Mouse (Mus musculus) E14TG2a.4 (cell line): Measurements from ENCODE around the gene Gtsf1l.

Experiments
- H3K27me3 ChIP-seq: 2 replicates; pipeline ENCODE4 v1.6.1; 2014; ENCODE audit warnings: low read length, control low read depth; ENCODE audit not compliant: insufficient read depth
- H3K36me3 ChIP-seq: 2 replicates; pipeline ENCODE4 v1.6.1; 2014; ENCODE audit warnings: low read length, control low read depth; ENCODE audit not compliant: insufficient read depth
- H3K4me1 ChIP-seq: replicated peaks from 2 replicates; pipeline ENCODE4 v1.6.1; 2014; ENCODE audit warnings: low read depth, low read length, control low read depth
- H3K4me3 ChIP-seq: replicated peaks from 2 replicates; pipeline ENCODE4 v1.5.1; 2014; ENCODE audit warnings: mild to moderate bottlenecking, low read length
- H3K9me3 ChIP-seq: 2 replicates; pipeline ENCODE4 v1.6.1; 2014; ENCODE audit warnings: low read length, control low read depth
- CTCF ChIP-seq: conservative IDR thresholded peaks from 2 replicates; pipeline ENCODE4 v1.5.1; 2014; ENCODE audit warnings: low read length
- NANOG ChIP-seq: IDR thresholded peaks from 2 replicates; pipeline ENCODE4 v1.6.1; 2014; ENCODE audit warnings: borderline replicate concordance, low read length, mixed read lengths
- POU5F1 ChIP-seq: IDR thresholded peaks from 2 replicates; pipeline ENCODE4 v1.6.1; 2014; ENCODE audit warnings: low read length, borderline replicate concordance

Gene Gtsf1l

DNA sequence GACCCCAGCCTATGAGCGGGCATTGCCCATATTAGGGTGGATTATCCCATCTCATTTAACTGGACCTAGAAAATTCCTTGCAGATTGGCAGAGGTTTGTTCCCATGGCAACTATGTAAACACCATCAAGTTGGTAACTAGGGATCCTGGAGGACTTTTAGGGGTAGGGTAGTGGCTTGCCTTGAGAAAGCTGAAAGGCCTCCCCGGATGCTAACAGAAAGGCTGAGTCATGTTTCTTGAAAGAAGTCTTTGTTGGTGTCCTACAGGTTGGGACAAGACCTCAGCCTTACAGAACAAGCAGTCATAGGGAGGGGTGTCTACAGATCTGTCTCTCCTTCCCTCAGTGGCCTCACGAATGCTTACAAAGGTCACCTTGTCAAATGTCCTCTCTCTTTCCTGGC, 12.4 kb downstream of the Gtsf1l start:
- H3K27me3 ChIP-seq = no peaks in the 10 kb centered on the region
- H3K9me3 ChIP-seq = peaks cover 17% of the 10 kb centered on the region; the same call in 1 of the 2 replicates
- peak overlapping the region; percentile 35; the same call in 1 of the 2 replicates for H3K4me3 ChIP-seq
- TF ChIP-seq CTCF = no peak
- TF ChIP-seq POU5F1 = no peak
- no peak for TF ChIP-seq NANOG
- peaks cover 99% of the 10 kb centered on the region for H3K36me3 ChIP-seq
- H3K4me1 ChIP-seq = peaks cover 92% of the 10 kb centered on the region

DNA sequence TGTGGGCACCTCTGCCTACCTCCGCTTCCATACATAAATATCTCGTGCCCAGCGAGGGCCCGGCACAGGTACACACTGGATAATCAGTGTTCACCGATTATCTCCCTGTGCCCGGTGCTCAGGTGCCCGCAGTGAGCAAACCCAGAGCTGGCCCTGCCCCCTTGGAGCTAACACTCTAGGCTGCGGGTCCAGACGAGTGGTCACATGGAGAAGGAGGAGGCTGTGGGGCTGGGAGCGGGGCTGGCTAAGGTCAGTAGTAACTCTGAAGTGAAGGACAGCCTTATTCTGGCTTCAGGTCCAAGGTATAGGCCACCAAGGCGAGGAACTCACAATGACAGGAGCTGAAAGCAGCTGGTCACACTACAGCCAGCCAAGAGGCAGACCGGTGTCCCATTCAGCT, 12.8 kb downstream of the Gtsf1l start:
- Histone ChIP-seq H3K9me3 (peaks cover 17% of the 10 kb centered on the region; the same call in 1 of the 2 replicates), H3K27me3 (no peaks in the 10 kb centered on the region), H3K4me3 (peak overlapping the region; percentile 35; the same call in 1 of the 2 replicates), H3K4me1 (peaks cover 94% of the 10 kb centered on the region), H3K36me3 (peaks cover 100% of the 10 kb centered on the region)
- TF ChIP-seq POU5F1 (no peak), CTCF (no peak), NANOG (no peak)

DNA sequence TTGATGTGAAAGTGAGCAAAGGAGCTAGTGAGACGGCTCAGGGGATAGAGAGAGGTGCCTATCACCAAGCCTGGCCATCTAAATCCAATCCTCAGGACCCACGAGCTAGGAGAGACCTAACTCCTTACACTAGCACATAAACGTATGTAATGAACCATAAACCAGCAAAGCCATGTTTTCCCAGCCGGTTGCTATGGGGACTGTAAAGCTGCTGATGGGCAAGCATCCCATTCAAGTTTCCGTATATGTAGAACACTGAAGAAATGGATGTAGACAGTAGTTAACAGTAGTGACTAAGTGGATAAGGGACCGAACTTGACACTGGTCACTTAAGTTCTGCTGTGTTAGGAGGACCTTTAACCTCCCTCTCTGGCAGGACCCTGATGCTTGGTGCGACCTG, 13.6 kb downstream of the Gtsf1l start:
- Histone ChIP-seq H3K36me3 (peaks cover 100% of the 10 kb centered on the region), H3K9me3 (peaks cover 17% of the 10 kb centered on the region; the same call in 1 of the 2 replicates), H3K4me3 (peak overlapping the region; percentile 37), H3K27me3 (no peaks in the 10 kb centered on the region), H3K4me1 (peaks cover 92% of the 10 kb centered on the region)
- TF ChIP-seq POU5F1 = no peak
- no peak for TF ChIP-seq CTCF
- no peak for TF ChIP-seq NANOG

DNA sequence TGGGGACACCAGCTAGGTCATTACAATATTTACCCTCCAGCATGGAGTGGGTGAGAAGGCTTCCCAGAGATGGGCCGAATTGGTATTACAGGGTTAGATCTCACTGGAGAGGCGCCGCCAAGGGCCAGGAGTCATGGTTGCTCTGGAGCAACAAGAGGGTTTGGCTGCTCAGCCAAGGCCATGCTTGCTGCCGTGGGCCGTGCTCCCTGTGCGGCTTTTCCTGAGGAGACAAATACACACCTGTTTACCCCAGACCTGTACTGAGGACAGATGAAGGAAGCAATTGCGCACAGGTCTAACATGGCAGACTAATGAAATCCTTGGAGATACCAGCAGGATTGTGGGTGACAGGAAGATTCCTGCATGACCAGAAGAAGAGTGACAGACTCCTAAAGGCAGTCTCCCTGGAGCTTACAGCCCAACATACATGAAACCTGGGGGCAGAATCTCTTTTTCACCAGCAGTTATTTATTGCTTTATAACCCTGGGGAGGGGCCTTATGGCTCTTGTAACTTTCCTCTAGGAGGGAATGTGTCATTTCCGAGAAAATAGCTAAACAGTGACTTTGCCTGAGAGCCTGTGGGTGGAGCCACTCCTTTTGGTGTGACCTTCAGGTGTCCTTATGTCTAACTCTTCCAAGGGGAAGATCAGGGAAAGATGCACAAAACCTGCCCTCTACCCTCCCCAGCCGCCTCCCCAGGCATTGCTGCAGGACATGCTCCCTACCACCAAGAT, 14.5 kb downstream of the Gtsf1l start:
- H3K36me3 ChIP-seq = peaks cover 100% of the 10 kb centered on the region
- H3K4me1 ChIP-seq = peaks cover 94% of the 10 kb centered on the region
- peaks cover 17% of the 10 kb centered on the region; the same call in 1 of the 2 replicates for H3K9me3 ChIP-seq
- TF ChIP-seq POU5F1 = no peak
- TF ChIP-seq NANOG = no peak
- no peak for TF ChIP-seq CTCF
- H3K4me3 ChIP-seq = peak overlapping the region; percentile 37
- no peaks in the 10 kb centered on the region for H3K27me3 ChIP-seq

DNA sequence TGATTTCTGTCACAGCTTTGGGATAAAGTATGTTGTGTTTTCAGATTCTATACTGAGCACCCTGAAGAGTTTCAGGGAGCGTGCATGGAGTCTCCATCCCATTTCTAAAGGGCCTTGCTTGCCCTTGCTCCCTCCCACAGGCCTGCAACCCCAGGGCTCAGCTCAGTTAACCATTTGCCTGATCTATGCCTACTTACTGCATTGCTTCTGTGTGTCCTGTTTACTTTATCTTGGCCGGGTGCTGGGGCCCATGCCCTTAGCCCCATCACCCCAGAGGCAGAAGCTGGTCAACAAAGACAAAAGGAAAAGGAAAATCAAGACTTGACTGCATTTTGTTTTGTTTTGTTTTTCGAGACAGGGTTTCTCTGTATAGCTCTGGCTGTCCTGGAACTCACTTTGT, 16.1 kb downstream of the Gtsf1l start:
- TF ChIP-seq POU5F1 = no peak
- TF ChIP-seq NANOG = no peak
- no peak for TF ChIP-seq CTCF
- Histone ChIP-seq H3K4me3 (peak overlapping the region; percentile 37), H3K4me1 (peaks cover 92% of the 10 kb centered on the region), H3K27me3 (no peaks in the 10 kb centered on the region), H3K9me3 (peaks cover 7% of the 10 kb centered on the region; the same call in 1 of the 2 replicates), H3K36me3 (peaks cover 99% of the 10 kb centered on the region)

DNA sequence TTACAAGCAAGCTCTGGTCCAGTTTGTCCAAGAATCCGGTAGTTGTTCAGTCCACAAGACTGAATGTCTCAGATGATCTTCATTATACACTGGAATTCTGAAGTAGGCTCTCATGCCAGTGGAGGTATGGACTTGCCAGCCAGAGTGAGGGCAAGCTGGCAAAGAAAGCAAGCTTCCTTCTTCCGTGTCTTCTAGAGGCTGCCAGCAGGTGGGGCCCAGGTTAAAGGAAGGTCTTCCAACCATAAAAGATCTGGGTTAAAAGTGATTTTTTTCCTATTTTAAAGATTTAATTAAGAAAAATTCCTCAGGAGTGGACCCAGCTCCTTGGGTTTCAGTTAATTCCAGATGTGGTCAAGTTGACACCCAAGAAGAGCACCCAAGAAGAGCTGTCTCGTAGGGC, 17.4 kb downstream of the Gtsf1l start:
- H3K9me3 ChIP-seq = no peaks in the 10 kb centered on the region; the same call in 1 of the 2 replicates
- peaks cover 94% of the 10 kb centered on the region for H3K4me1 ChIP-seq
- no peak overlapping the region for H3K4me3 ChIP-seq
- H3K27me3 ChIP-seq = no peaks in the 10 kb centered on the region
- H3K36me3 ChIP-seq = peaks cover 99% of the 10 kb centered on the region
- no peak for TF ChIP-seq NANOG
- TF ChIP-seq CTCF = no peak
- no peak for TF ChIP-seq POU5F1

DNA sequence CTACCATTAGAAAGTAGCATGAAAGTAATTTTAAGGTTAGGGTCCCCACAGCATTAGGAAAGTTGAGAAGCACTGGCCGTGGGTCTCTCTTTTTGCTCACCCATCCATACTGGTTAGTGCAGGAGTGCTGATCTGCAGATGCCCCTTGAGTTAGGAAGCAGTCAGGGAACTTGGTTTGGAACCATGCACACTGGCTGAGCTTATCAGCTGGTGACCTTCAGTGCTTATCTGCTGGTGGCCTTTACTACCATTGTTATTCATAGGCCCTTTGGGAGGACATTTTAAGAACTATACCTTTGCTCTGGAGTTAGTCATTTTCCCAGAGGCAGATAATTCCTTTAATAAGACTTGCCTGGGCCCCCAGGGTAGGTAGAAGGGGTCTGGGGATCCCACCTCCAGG, 20.4 kb downstream of the Gtsf1l start:
- Histone ChIP-seq H3K36me3 (peaks cover 99% of the 10 kb centered on the region), H3K27me3 (no peaks in the 10 kb centered on the region), H3K9me3 (no peaks in the 10 kb centered on the region), H3K4me3 (peak overlapping the region; percentile 81), H3K4me1 (peaks cover 96% of the 10 kb centered on the region)
- TF ChIP-seq NANOG (no peak), CTCF (no peak), POU5F1 (0 out of 2 replicates have a peak, but pooled peaks have one; percentile 3)

DNA sequence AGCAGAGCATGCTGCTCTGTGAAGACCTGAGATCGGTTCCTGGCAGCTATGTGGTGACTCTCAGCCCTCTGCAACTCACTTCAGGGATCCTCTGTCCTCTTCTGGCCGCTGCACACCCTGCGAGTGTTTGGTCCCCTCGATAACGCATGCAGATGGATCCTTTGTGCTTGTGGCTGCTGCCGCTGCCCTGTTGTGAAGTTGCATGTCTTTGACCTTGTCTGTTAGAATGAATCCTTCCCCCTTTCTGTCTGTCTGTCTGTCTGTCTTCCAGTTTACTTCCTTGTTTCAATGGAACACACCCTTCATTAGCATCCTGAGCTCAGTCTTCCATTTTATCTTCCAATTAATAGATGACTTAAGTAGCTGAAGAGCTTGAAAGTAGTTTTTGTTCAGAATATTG, 21.3 kb downstream of the Gtsf1l start:
- peaks cover 95% of the 10 kb centered on the region for H3K36me3 ChIP-seq
- H3K9me3 ChIP-seq = no peaks in the 10 kb centered on the region
- H3K27me3 ChIP-seq = no peaks in the 10 kb centered on the region
- H3K4me3 ChIP-seq = peak overlapping the region; percentile 81
- TF ChIP-seq POU5F1 (no peak), NANOG (no peak), CTCF (no peak)
- peaks cover 92% of the 10 kb centered on the region for H3K4me1 ChIP-seq

DNA sequence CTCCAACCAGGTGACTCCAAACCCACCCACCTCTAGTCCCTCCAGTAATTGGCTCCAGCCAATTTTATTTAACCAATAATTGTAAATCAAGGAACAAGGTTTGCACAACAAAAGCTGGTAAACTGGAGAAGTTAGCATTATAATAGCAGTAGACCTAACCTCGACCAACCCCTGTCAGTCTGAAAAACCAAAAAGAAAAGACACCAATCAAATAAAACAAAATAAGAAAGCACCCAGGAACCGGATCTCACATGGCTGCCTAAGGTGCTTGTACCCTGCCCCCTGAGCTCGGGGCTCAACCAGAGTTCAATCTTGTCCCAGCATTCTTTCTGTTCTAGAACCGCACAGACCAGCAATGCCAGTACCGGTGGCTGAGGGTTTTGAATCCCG, 25.5 kb downstream of the Gtsf1l start:
- TF ChIP-seq NANOG = peak; percentile 73
- no peak for TF ChIP-seq CTCF
- TF ChIP-seq POU5F1 = no peak; the same call in 1 of the 2 replicates
- no peaks in the 10 kb centered on the region for H3K27me3 ChIP-seq
- no peaks in the 10 kb centered on the region for H3K9me3 ChIP-seq
- H3K36me3 ChIP-seq = peaks cover 88% of the 10 kb centered on the region
- peak overlapping the region; percentile 81 for H3K4me3 ChIP-seq
- peaks cover 87% of the 10 kb centered on the region for H3K4me1 ChIP-seq
